Mouse (Mus musculus) midbrain, embryonic 13.5 days (tissue): ENCODE measurements around the gene Col27a1. TPM values are rescaled to one million over a fixed set of nuclear protein-coding genes. Genes with fewer than 3 reads are reported as not detected.

ENCODE experiments used
- ATAC-seq: fragments of 200-750 bp; cut with Nextera tagmentation; 2 replicates; pipeline ENCODE4 v1.8.0; 2017; ENCODE audit warnings: mild to moderate bottlenecking, moderate TSS enrichment, moderate library complexity
- H3K27ac ChIP-seq: fragments of 300-500 bp; sonication (generic); 2 replicates; pipeline ENCODE4 v1.5.1; 2015; ENCODE audit warnings: inconsistent platforms, mild to moderate bottlenecking, moderate library complexity
- H3K27me3 ChIP-seq: fragments of 300-500 bp; sonication (generic); 2 replicates; pipeline ENCODE4 v1.6.1; 2015; ENCODE audit warnings: mild to moderate bottlenecking, inconsistent platforms
- H3K36me3 ChIP-seq: fragments of 300-500 bp; sonication (generic); 2 replicates; pipeline ENCODE4 v1.6.1; 2015; ENCODE audit warnings: mild to moderate bottlenecking, inconsistent platforms
- H3K4me1 ChIP-seq: fragments of 300-500 bp; sonication (generic); replicated peaks from 2 replicates; pipeline ENCODE4 v1.6.1; 2015; ENCODE audit warnings: inconsistent platforms
- H3K4me2 ChIP-seq: fragments of 300-500 bp; sonication (generic); replicated peaks from 2 replicates; pipeline ENCODE4 v1.6.1; 2015; ENCODE audit warnings: moderate library complexity, mild to moderate bottlenecking, inconsistent platforms
- H3K4me3 ChIP-seq: fragments of 300-500 bp; sonication (generic); replicated peaks from 2 replicates; pipeline ENCODE4 v1.5.1; 2015; ENCODE audit warnings: mild to moderate bottlenecking, inconsistent platforms
- H3K9ac ChIP-seq: fragments of 300-500 bp; sonication (generic); replicated peaks from 2 replicates; pipeline ENCODE4 v1.6.1; 2015; ENCODE audit warnings: mild to moderate bottlenecking, inconsistent platforms
- H3K9me3 ChIP-seq: fragments of 300-500 bp; sonication (generic); 2 replicates; pipeline ENCODE4 v1.6.1; 2016; ENCODE audit warnings: mild to moderate bottlenecking, inconsistent platforms
- WGBS: fragments of 180-500 bp; shearing (Covaris S2); methylation state at CpG from one replicate; pipeline ENCODE4 v1.1.7; 2015; 5-methylcytosine and 5-hydroxymethylcytosine counted together
- polyA plus RNA-seq: library from polyadenylated mRNA; unstranded; fragments of >200 nt; fragmentation: Nextera tagmentation; extraction: Ambion mirVana; gene quantifications from 2 replicates; pipeline ENCODE4 v1.2.1, GENCODE M21; 2015

Gene Col27a1
- polyA plus RNA-seq, 1 experiment from 2014 or later = 2.1 TPM

GRCm38 (mm10) chr4:63247991-63248390, 34.2 kb downstream of the Col27a1 start:
- Histone ChIP-seq H3K9me3 (no peaks in the 10 kb centered on the region), H3K27ac (no peak overlapping the region), H3K36me3 (no peaks in the 10 kb centered on the region), H3K27me3 (no peaks in the 10 kb centered on the region), H3K9ac (no peak overlapping the region), H3K4me2 (no peak overlapping the region), H3K4me3 (no peak overlapping the region), H3K4me1 (no peaks in the 10 kb centered on the region)
- no peak for ATAC-seq

- Histone ChIP-seq H3K27me3 (no peaks in the 10 kb centered on the region), H3K9me3 (no peaks in the 10 kb centered on the region), H3K27ac (no peak overlapping the region), H3K4me3 (no peak overlapping the region), H3K4me1 (no peaks in the 10 kb centered on the region), H3K9ac (no peak overlapping the region), H3K4me2 (no peak overlapping the region), H3K36me3 (no peaks in the 10 kb centered on the region)
- no peak for ATAC-seq
- 83% methylated on average over 6 of the region's 6 CpGs for WGBS
Measured at GRCm38 (mm10) chr4:63248951-63249350, 35.1 kb downstream of the Col27a1 start.

- Histone ChIP-seq H3K36me3 (no peaks in the 10 kb centered on the region), H3K4me2 (no peak overlapping the region), H3K4me1 (no peaks in the 10 kb centered on the region), H3K27me3 (no peaks in the 10 kb centered on the region), H3K4me3 (no peak overlapping the region), H3K27ac (no peak overlapping the region), H3K9me3 (no peaks in the 10 kb centered on the region), H3K9ac (no peak overlapping the region)
- 81% methylated on average over 11 of the region's 11 CpGs for WGBS
- no peak for ATAC-seq
Measured at GRCm38 (mm10) chr4:63251760-63252159, 38.0 kb downstream of the Col27a1 start.

GRCm38 (mm10) chr4:63253716-63254115, 39.9 kb downstream of the Col27a1 start:
- Histone ChIP-seq H3K9me3 (no peaks in the 10 kb centered on the region), H3K4me3 (no peak overlapping the region), H3K27ac (no peak overlapping the region), H3K27me3 (no peaks in the 10 kb centered on the region), H3K4me1 (no peaks in the 10 kb centered on the region), H3K4me2 (no peak overlapping the region), H3K36me3 (no peaks in the 10 kb centered on the region), H3K9ac (no peak overlapping the region)
- ATAC-seq = no peak
- WGBS = 85% methylated on average over 6 of the region's 6 CpGs

- Histone ChIP-seq H3K4me3 (no peak overlapping the region), H3K4me1 (no peaks in the 10 kb centered on the region), H3K27ac (no peak overlapping the region), H3K9me3 (no peaks in the 10 kb centered on the region), H3K9ac (no peak overlapping the region), H3K27me3 (no peaks in the 10 kb centered on the region), H3K4me2 (no peak overlapping the region), H3K36me3 (no peaks in the 10 kb centered on the region)
- no peak for ATAC-seq
- WGBS = 91% methylated on average over 2 of the region's 2 CpGs
Measured at GRCm38 (mm10) chr4:63254151-63254550, 40.3 kb downstream of the Col27a1 start.

- Histone ChIP-seq H3K4me2 (no peak overlapping the region), H3K9me3 (no peaks in the 10 kb centered on the region), H3K4me3 (no peak overlapping the region), H3K36me3 (no peaks in the 10 kb centered on the region), H3K27me3 (no peaks in the 10 kb centered on the region), H3K27ac (no peak overlapping the region), H3K9ac (no peak overlapping the region), H3K4me1 (no peaks in the 10 kb centered on the region)
- no peak for ATAC-seq
- WGBS = 89% methylated on average over 2 of the region's 2 CpGs
Measured at GRCm38 (mm10) chr4:63256371-63256770, 42.6 kb downstream of the Col27a1 start.

- Histone ChIP-seq H3K9ac (no peak overlapping the region), H3K27me3 (no peaks in the 10 kb centered on the region), H3K27ac (no peak overlapping the region), H3K4me1 (peaks cover 3% of the 10 kb centered on the region; the same call in 1 of the 2 replicates), H3K4me2 (no peak overlapping the region), H3K9me3 (no peaks in the 10 kb centered on the region), H3K36me3 (no peaks in the 10 kb centered on the region), H3K4me3 (no peak overlapping the region)
- WGBS = 86% methylated on average over 7 of the region's 7 CpGs
- no peak for ATAC-seq
Measured at GRCm38 (mm10) chr4:63257346-63257745, 43.5 kb downstream of the Col27a1 start.

GRCm38 (mm10) chr4:63258096-63258495, 44.3 kb downstream of the Col27a1 start:
- no peak overlapping the region for H3K9ac ChIP-seq
- no peak overlapping the region for H3K4me3 ChIP-seq
- ATAC-seq = no peak
- H3K4me2 ChIP-seq = no peak overlapping the region
- WGBS = 92% methylated on average over 14 of the region's 14 CpGs
- peaks cover 8% of the 10 kb centered on the region for H3K4me1 ChIP-seq
- no peaks in the 10 kb centered on the region for H3K36me3 ChIP-seq
- no peaks in the 10 kb centered on the region for H3K27me3 ChIP-seq
- no peaks in the 10 kb centered on the region for H3K9me3 ChIP-seq
- no peak overlapping the region for H3K27ac ChIP-seq

- 87% methylated on average over 6 of the region's 6 CpGs for WGBS
- peaks cover 14% of the 10 kb centered on the region for H3K4me1 ChIP-seq
- H3K4me3 ChIP-seq = no peak overlapping the region
- no peak for ATAC-seq
- no peak overlapping the region for H3K4me2 ChIP-seq
- H3K27me3 ChIP-seq = no peaks in the 10 kb centered on the region
- H3K9ac ChIP-seq = no peak overlapping the region
- no peaks in the 10 kb centered on the region for H3K9me3 ChIP-seq
- H3K36me3 ChIP-seq = no peaks in the 10 kb centered on the region
- no peak overlapping the region for H3K27ac ChIP-seq
Measured at GRCm38 (mm10) chr4:63259066-63259465, 45.3 kb downstream of the Col27a1 start.

- H3K9ac ChIP-seq = no peak overlapping the region
- H3K4me1 ChIP-seq = peaks cover 14% of the 10 kb centered on the region
- 94% methylated on average over 10 of the region's 10 CpGs for whole genome bisulfite sequencing
- H3K9me3 ChIP-seq = no peaks in the 10 kb centered on the region
- no peak overlapping the region for H3K27ac ChIP-seq
- H3K36me3 ChIP-seq = no peaks in the 10 kb centered on the region
- no peak for ATAC-seq
- no peak overlapping the region for H3K4me2 ChIP-seq
- H3K4me3 ChIP-seq = no peak overlapping the region
- H3K27me3 ChIP-seq = no peaks in the 10 kb centered on the region
Measured at GRCm38 (mm10) chr4:63260506-63260905, 46.7 kb downstream of the Col27a1 start.

- H3K4me1 ChIP-seq = peaks cover 14% of the 10 kb centered on the region
- H3K27me3 ChIP-seq = no peaks in the 10 kb centered on the region
- H3K4me3 ChIP-seq = no peak overlapping the region
- H3K4me2 ChIP-seq = no peak overlapping the region
- no peaks in the 10 kb centered on the region for H3K36me3 ChIP-seq
- H3K27ac ChIP-seq = no peak overlapping the region
- 0 out of 2 replicates have a peak, but pooled peaks have one; percentile 22 for ATAC-seq
- WGBS = 63% methylated on average over 1 of the region's 1 CpGs
- no peaks in the 10 kb centered on the region for H3K9me3 ChIP-seq
- H3K9ac ChIP-seq = no peak overlapping the region
Measured at GRCm38 (mm10) chr4:63262941-63263340, 49.1 kb downstream of the Col27a1 start.

- Histone ChIP-seq H3K27me3 (no peaks in the 10 kb centered on the region), H3K4me2 (no peak overlapping the region), H3K9me3 (no peaks in the 10 kb centered on the region), H3K4me3 (no peak overlapping the region), H3K27ac (no peak overlapping the region), H3K36me3 (no peaks in the 10 kb centered on the region), H3K4me1 (peaks cover 14% of the 10 kb centered on the region), H3K9ac (no peak overlapping the region)
- 86% methylated on average over 6 of the region's 6 CpGs for WGBS
- no peak for ATAC-seq
Measured at GRCm38 (mm10) chr4:63266276-63266675, 52.5 kb downstream of the Col27a1 start.

- WGBS = 97% methylated on average over 4 of the region's 4 CpGs
- H3K4me3 ChIP-seq = no peak overlapping the region
- H3K36me3 ChIP-seq = no peaks in the 10 kb centered on the region
- no peak for ATAC-seq
- H3K4me1 ChIP-seq = peaks cover 14% of the 10 kb centered on the region
- no peaks in the 10 kb centered on the region for H3K27me3 ChIP-seq
- H3K4me2 ChIP-seq = no peak overlapping the region
- no peaks in the 10 kb centered on the region for H3K9me3 ChIP-seq
- no peak overlapping the region for H3K9ac ChIP-seq
- H3K27ac ChIP-seq = no peak overlapping the region
Measured at GRCm38 (mm10) chr4:63267121-63267520, 53.3 kb downstream of the Col27a1 start.
